Mouse (Mus musculus): ENCODE results near the gene Ptpn11.
"Not testable (repeated sequence)": the region's sequence is repeated elsewhere in the genome, so short reads cannot be mapped to it uniquely, and the experiment has no call there.

Ptpn11 gene

DNA sequence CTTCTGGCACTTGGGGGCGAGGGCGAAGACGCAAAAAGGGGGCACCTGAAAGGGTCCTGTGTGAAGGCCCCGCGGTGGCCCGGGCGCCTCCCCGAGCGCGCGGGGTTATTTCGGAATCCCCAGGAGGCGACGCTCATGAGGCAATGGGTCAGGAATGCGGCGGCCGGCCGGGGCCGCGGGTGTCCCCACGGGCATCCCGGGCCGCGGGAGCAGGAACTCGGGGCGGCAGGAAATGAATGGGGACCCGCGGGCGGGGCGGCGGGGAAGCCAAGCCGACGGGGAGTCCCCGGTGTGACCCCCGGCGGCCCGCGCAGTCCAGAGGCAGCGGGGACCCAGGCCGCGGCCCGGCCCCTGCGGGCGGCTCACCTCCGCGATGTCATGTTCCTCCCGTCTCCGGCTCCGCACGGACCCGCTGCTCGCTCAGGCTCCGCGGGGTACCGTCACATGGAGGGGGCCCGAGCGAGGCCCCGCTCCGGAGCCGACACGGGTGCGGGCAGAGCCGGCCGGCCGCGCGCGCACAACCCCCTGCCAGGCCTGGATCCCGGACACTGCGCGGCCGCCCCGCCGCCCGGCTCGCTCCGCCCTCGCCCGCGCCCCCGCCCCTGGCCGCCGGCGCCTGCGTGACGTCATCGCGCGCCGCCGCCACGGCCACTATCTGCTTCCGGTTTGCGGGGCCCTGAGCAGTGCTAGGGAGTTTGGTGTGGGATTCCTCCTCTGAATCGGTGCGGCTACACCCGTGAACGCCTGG, at the start of gene Ptpn11:
TSS of gene Ptpn11 (minus strand) at position 562 of the 748 bp plus-strand sequence.
- in situ Hi-C loops (cut with MboI; ENCODE audit: low pct_unique_long_range_greater_than_20kb in 1 of 2, low sequenced_read_pairs in 2 of 2, unreplicated experiment in 1 of 2) = no loop called here

- in situ Hi-C loops (cut with MboI; ENCODE audit: low pct_unique_long_range_greater_than_20kb in 1 of 2, low sequenced_read_pairs in 2 of 2, unreplicated experiment in 1 of 2) = no loop called here
Measured at GRCm38 (mm10) chr5:121239846-121240245, 48.6 kb upstream of the Ptpn11 start.

GRCm38 (mm10) chr5:121238208-121238607, 47.0 kb upstream of the Ptpn11 start:
- in situ Hi-C loops (cut with MboI; ENCODE audit: low pct_unique_long_range_greater_than_20kb in 1 of 2, low sequenced_read_pairs in 2 of 2, unreplicated experiment in 1 of 2) = no loop called here

DNA sequence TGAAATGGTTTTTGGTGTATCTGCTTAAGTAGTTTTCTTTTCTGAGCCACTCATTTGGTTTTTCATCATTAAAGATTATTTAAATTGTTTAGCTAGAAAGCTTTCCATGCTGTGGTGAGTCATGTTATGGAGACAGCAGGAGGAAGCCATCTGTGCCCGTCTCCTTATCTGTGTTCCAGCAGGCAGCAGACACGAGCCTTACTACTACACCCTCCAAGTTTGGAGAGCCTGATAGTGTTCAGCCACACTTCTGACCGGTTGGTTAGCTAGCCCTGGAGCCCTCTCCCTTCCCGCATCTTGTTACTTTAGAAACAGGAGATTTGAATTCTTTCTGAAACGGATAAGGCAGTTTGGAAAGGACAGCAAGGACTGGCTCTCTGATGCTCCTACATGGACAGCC, 45.0 kb upstream of the Ptpn11 start:
- in situ Hi-C loops (cut with MboI; ENCODE audit: low pct_unique_long_range_greater_than_20kb in 1 of 2, low sequenced_read_pairs in 2 of 2, unreplicated experiment in 1 of 2) = no loop called here

DNA sequence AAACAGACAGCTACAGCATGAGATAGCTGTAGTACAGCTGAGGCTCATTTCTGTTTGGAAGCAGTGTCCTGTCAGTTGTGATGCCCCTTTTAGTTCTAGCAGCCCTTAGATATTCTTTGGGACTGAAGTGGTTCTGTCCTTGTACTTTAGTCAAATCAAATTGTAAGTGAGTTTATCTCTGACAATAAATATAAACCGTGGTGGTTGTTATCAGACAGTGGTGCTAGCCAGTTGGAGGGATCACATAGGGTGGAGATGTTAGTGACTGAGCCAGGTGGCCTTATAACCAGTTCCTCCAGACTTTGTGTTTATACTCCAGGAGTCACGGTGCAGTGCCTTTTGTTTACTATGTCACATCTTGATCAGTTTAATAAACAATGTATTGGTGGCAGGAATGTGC, 42.5 kb upstream of the Ptpn11 start:
- in situ Hi-C loops (cut with MboI; ENCODE audit: low pct_unique_long_range_greater_than_20kb in 1 of 2, low sequenced_read_pairs in 2 of 2, unreplicated experiment in 1 of 2) = no loop called here

DNA sequence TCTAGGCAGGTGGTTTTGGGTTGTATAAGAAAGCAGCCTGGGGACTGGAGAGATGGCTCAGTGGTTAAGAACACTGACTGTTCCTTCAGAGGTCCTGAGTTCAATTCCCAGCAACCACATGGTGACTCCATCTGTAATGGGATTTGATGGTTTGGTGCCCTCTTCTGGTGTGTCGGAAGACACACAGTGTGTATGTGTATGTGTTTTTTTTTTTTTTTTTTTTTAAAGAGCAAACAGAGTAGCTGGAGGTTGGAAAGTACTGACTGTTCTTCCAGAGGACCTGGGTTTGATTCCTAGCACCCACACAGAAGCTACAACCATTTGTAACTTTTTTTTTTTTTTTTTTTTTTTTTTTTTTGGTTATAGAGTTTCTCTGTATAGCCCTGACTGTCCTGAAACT, 41.6 kb upstream of the Ptpn11 start:
- in situ Hi-C loops (cut with MboI; ENCODE audit: low pct_unique_long_range_greater_than_20kb in 1 of 2, low sequenced_read_pairs in 2 of 2, unreplicated experiment in 1 of 2) = no loop called here

DNA sequence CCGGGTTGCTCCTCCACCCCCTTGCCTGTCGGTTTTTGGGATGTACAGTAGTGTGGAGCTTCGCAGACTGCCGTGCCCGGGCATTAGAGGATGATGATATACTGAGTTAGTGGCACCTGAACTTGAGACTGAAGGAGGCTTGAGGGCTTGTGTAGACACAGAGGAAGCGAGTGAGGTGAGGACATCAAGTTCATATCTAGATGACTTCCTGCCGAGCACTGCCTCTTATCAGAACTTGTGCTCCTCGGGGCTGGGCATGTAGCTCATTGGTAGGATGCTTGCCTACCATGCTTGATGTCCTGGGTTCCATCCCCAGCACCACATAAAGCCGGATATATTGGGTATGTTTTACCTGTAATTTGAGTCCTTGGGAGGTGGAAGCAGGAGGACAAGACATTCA, 39.6 kb upstream of the Ptpn11 start:
- in situ Hi-C loops (cut with MboI; ENCODE audit: low pct_unique_long_range_greater_than_20kb in 1 of 2, low sequenced_read_pairs in 2 of 2, unreplicated experiment in 1 of 2) = no loop called here

DNA sequence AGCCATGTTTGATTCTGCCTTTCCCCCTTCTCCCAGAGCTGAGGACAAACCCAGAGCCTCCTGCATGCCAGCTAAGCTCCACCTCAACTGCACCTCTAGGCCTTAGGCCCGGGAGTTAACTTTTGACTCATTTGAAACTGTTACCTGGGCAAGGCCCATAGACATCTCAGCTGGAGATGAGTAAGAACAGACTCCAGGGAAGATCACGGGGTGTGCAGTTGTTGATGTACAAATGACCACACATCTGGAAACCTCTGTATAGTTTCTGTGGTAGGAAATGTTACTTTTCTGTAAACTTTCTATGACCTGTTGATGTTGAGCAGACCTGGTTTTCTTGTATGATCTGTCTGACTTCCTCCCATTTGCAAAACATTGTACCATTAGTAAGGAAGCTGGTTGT, 38.0 kb upstream of the Ptpn11 start:
- in situ Hi-C loops (cut with MboI; ENCODE audit: low pct_unique_long_range_greater_than_20kb in 1 of 2, low sequenced_read_pairs in 2 of 2, unreplicated experiment in 1 of 2) = no loop called here

- in situ Hi-C loops (cut with MboI; ENCODE audit: low pct_unique_long_range_greater_than_20kb in 1 of 2, low sequenced_read_pairs in 2 of 2, unreplicated experiment in 1 of 2) = not testable (repeated sequence)
Measured at GRCm38 (mm10) chr5:121227330-121227729, 36.1 kb upstream of the Ptpn11 start.

DNA sequence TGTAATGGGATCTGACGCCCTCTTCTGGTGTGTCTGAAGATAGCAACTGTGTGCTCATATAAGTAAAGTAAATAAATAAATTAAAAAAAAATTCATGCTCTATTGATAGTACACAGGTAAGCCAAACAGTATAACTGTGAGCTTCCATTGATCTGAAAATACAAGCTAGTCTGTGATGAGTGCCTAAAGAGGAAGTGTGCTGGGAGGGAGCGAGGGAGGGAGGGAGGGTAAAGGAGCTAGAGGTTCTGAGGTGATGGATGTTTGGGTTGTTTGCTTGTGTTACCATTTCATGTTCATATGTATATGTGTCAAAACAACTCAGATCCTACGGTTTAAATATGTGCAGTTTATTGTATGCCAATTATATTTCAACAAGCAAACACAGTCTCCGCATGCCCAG, 35.6 kb upstream of the Ptpn11 start:
- in situ Hi-C loops (cut with MboI; ENCODE audit: low pct_unique_long_range_greater_than_20kb in 1 of 2, low sequenced_read_pairs in 2 of 2, unreplicated experiment in 1 of 2) = no loop called here

- in situ Hi-C loops (cut with MboI; ENCODE audit: low pct_unique_long_range_greater_than_20kb in 1 of 2, low sequenced_read_pairs in 2 of 2, unreplicated experiment in 1 of 2) = no loop called here
Measured at GRCm38 (mm10) chr5:121226406-121226805, 35.2 kb upstream of the Ptpn11 start.

DNA sequence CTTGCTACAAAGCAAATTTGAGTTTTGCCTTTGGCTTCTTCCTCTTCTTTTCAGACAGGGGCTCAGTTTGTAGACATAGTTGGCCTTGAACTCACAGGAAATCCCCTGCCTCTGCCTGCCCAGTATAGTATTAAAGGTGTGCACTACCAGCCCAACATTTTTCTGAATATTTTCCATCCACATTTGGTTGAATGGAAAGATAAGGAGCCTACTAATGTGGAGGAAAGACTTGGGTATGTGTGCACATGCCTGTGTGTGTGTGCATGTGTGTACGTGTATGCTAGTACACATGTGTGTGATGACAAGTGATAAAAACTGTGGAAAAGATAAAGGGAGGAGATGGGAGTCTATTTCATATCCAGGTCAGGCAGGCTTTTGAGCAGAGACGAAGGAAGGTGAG, 34.7 kb upstream of the Ptpn11 start:
- in situ Hi-C loops (cut with MboI; ENCODE audit: low pct_unique_long_range_greater_than_20kb in 1 of 2, low sequenced_read_pairs in 2 of 2, unreplicated experiment in 1 of 2) = no loop called here

- in situ Hi-C loops (cut with MboI; ENCODE audit: low pct_unique_long_range_greater_than_20kb in 1 of 2, low sequenced_read_pairs in 2 of 2, unreplicated experiment in 1 of 2) = no loop called here
Measured at GRCm38 (mm10) chr5:121224856-121225255, 33.7 kb upstream of the Ptpn11 start.

GRCm38 (mm10) chr5:121224020-121224419, 32.8 kb upstream of the Ptpn11 start:
- in situ Hi-C loops (cut with MboI; ENCODE audit: low pct_unique_long_range_greater_than_20kb in 1 of 2, low sequenced_read_pairs in 2 of 2, unreplicated experiment in 1 of 2) = not testable (repeated sequence)

GRCm38 (mm10) chr5:121221328-121221850, 30.2 kb upstream of the Ptpn11 start:
- in situ Hi-C loops (cut with MboI; ENCODE audit: low pct_unique_long_range_greater_than_20kb in 1 of 2, low sequenced_read_pairs in 2 of 2, unreplicated experiment in 1 of 2) = no loop called here

DNA sequence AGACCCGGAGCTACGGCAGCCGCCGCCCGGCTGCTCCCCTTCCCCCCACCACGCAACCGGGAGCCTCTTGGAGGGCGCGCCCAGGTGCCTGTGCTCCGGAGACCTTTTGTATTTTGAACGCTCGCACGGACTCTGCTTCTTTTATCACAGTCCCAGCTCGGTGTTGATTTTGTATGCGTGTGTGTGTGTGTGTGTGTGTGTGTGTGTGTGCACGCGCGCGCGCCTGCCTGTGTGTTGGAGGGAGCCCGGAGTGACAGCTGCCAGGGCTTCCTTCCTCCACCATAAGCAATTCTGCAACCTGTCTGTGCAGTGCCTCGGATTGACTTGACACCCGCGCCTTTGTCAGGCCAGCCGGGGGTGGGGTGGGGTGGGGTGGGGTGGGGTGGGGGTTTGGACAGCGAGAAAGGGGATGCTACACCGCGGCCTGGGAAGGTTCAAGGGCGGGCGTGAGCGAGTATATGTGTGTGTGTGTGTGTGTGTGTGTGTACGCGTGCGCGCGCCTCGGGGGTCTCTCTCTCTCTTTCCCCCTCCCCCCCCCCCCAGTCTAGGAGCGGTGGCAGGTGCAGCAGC, 29.6 kb upstream of the Ptpn11 start:
- in situ Hi-C loops (cut with MboI; ENCODE audit: low pct_unique_long_range_greater_than_20kb in 1 of 2, low sequenced_read_pairs in 2 of 2, unreplicated experiment in 1 of 2) = no loop called here

DNA sequence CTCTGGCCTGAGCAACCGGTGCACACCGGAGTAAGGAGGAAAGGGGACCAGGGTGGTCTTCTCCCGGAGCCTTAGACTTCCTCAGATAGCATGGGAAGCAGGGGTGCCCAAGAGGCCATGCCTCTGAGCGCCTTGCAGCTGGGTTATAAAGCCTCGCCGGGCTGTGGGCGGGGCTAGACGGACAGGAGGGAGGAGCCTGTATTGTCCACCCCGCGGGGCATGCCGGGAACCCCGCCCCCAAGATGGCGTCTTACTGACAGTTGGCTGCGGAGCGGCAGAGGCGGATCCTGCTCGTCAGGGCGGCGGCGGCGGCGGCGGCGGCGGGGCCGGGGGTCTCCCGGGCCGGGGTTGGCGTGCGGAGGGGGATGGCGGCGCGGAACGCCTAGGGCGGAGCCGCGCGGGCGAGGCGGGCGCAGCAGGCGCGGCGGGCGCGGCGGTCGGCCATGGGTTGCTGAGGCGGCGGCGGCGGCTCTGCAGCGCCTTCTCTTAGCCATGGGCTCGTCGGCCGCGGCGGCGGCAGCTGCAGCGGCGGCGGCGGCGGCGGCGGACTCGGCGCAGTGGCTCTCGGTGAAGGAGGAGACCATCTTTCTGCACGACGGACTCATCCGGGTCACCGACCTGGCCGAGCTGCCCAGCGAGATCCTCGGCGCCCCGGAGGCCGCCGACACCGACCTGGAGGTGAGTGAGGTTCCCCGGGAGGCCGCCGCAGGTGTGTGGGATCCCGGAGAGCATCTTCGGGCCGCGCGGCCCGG, 29.0 kb upstream of the Ptpn11 start, which contains the start of gene Hectd4:
TSS of gene Hectd4 (plus strand) at position 240 of the 752 bp plus-strand sequence.
- in situ Hi-C loops (cut with MboI; ENCODE audit: low pct_unique_long_range_greater_than_20kb in 1 of 2, low sequenced_read_pairs in 2 of 2, unreplicated experiment in 1 of 2) = loop anchor here (5.0 to 10.0 kb wide), 2 partner anchors 155 to 157 kb away; no protein-coding TSS in a partner anchor

GRCm38 (mm10) chr5:121219190-121219589, 28.0 kb upstream of the Ptpn11 start:
- in situ Hi-C loops (cut with MboI; ENCODE audit: low pct_unique_long_range_greater_than_20kb in 1 of 2, low sequenced_read_pairs in 2 of 2, unreplicated experiment in 1 of 2) = loop anchor here (5.0 to 10.0 kb wide), 2 partner anchors 156 to 158 kb away; no protein-coding TSS in a partner anchor

DNA sequence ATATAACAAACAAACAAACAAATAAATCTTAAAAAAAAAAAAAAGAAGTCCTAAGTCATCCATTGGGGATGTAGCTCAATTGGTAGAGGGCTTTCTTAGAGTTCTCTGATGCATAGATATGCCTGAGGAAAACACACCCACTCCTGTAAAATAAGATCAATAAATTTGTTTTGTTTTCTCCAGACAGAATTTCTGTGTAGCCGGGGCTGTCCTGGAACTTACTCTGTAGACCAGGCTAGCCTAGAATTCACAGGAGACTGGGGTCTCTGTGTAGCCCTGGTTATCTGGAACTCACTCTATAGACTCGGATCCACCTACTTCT, 26.1 kb upstream of the Ptpn11 start:
- in situ Hi-C loops (cut with MboI; ENCODE audit: low pct_unique_long_range_greater_than_20kb in 1 of 2, low sequenced_read_pairs in 2 of 2, unreplicated experiment in 1 of 2) = loop anchor here (5.0 to 10.0 kb wide), 2 partner anchors 158 to 160 kb away; no protein-coding TSS in a partner anchor

Data from mouse embryonic stem cell (cell line).